Mouse (Mus musculus) frontal cortex, adult (tissue): ENCODE measurements around the gene Fxyd6.

Source experiments
- ATAC-seq: cut with Nextera tagmentation; 2 replicates; pipeline ENCODE4 v1.9.2; 2017; ENCODE audit warnings: mild to moderate bottlenecking, moderate library complexity, mixed read lengths; ENCODE audit not compliant: low TSS enrichment

The Fxyd6 gene

GRCm38 (mm10) chr9:45370117-45370561 is at the start of gene Fxyd6:
Fxyd6 (plus strand) TSS chr9:45370185.
- ATAC-seq, result peak; percentile 41; the same call in 1 of the 2 replicates

GRCm38 (mm10) chr9:45321465-45321864 is 48.5 kb upstream of the Fxyd6 start:
- ATAC-seq, result no peak

GRCm38 (mm10) chr9:45321946-45322430 is 48.0 kb upstream of the Fxyd6 start:
- ATAC-seq, result no peak

GRCm38 (mm10) chr9:45326390-45326789 is 43.6 kb upstream of the Fxyd6 start:
- no peak for ATAC-seq

- no peak for ATAC-seq
These were observed 41.7 kb upstream of the Fxyd6 start for GRCm38 (mm10) chr9:45328263-45328662.

GRCm38 (mm10) chr9:45329577-45329976 is 40.4 kb upstream of the Fxyd6 start:
- no peak for ATAC-seq

- no peak for ATAC-seq
These were observed 32.6 kb upstream of the Fxyd6 start for GRCm38 (mm10) chr9:45337406-45337805.

- no peak for ATAC-seq
These were observed 26.9 kb upstream of the Fxyd6 start for GRCm38 (mm10) chr9:45343066-45343465.

- peak; percentile 72; the same call in 1 of the 2 replicates for ATAC-seq
These were observed 24.5 kb upstream of the Fxyd6 start for GRCm38 (mm10) chr9:45345516-45345915.

GRCm38 (mm10) chr9:45346276-45346675 is 23.7 kb upstream of the Fxyd6 start:
- ATAC-seq, result no peak

- ATAC-seq, result no peak
These were observed 21.4 kb upstream of the Fxyd6 start for GRCm38 (mm10) chr9:45348560-45348959.

- ATAC-seq, result no peak
These were observed 20.8 kb upstream of the Fxyd6 start for GRCm38 (mm10) chr9:45349181-45349580.

GRCm38 (mm10) chr9:45349851-45350250 is 20.1 kb upstream of the Fxyd6 start:
- ATAC-seq, result no peak

- no peak for ATAC-seq
These were observed 14.8 kb upstream of the Fxyd6 start for GRCm38 (mm10) chr9:45355192-45355591.

- no peak for ATAC-seq
These were observed 11.6 kb upstream of the Fxyd6 start for GRCm38 (mm10) chr9:45358356-45358755.

GRCm38 (mm10) chr9:45362051-45362461 is 7.9 kb upstream of the Fxyd6 start:
- ATAC-seq, result no peak

GRCm38 (mm10) chr9:45363639-45364214 is 6.3 kb upstream of the Fxyd6 start:
- ATAC-seq, result no peak

- ATAC-seq, result no peak
These were observed 2.3 kb upstream of the Fxyd6 start for GRCm38 (mm10) chr9:45367716-45368115.

GRCm38 (mm10) chr9:45368341-45368901 is 1.6 kb upstream of the Fxyd6 start:
- ATAC-seq, result no peak

- ATAC-seq, result no peak
These were observed 791 bp downstream of the Fxyd6 start for GRCm38 (mm10) chr9:45370616-45371336.

- ATAC-seq, result no peak
These were observed 1.3 kb downstream of the Fxyd6 start for GRCm38 (mm10) chr9:45371337-45371707.

GRCm38 (mm10) chr9:45373896-45374295 is 3.9 kb downstream of the Fxyd6 start:
- no peak for ATAC-seq

GRCm38 (mm10) chr9:45374988-45375502 is 5.1 kb downstream of the Fxyd6 start:
- ATAC-seq, result no peak
